Mouse (Mus musculus): ENCODE data around the gene Depp1. TPM values are rescaled to one million over a fixed set of nuclear protein-coding genes. Genes with fewer than 3 reads are reported as not detected.
"Not testable (repeated sequence)": the region's sequence is repeated elsewhere in the genome, so short reads cannot be mapped to it uniquely, and the experiment has no call there.

The Depp1 gene
- total RNA-seq (2021) = 1 to 10 TPM; 2.4 to 3.0 TPM
- long read RNA-seq, partial matches to known transcripts = 0 of 3 reads
- long read RNA-seq, other reads (novel, unspliced or antisense) = 0 of 3 reads

- DNase-seq (ENCODE audit: low spot score in 2 of 2) = no peak
Observed at GRCm38 (mm10) chr6:116650406-116650805, at the start of gene Depp1. TSS of gene Depp1 (plus strand) at chr6:116650609.

- DNase-seq (ENCODE audit: low spot score in 2 of 2) = not testable (repeated sequence)
Observed at GRCm38 (mm10) chr6:116600969-116601368, 49.4 kb upstream of the Depp1 start.

GRCm38 (mm10) chr6:116607230-116607629 lies 43.2 kb upstream of the Depp1 start:
- DNase-seq (ENCODE audit: low spot score in 2 of 2) = no peak

GRCm38 (mm10) chr6:116615719-116616118 lies 34.7 kb upstream of the Depp1 start:
- DNase-seq (ENCODE audit: low spot score in 2 of 2) = no peak

GRCm38 (mm10) chr6:116618073-116618472 lies 32.3 kb upstream of the Depp1 start:
- DNase-seq (ENCODE audit: low spot score in 2 of 2) = no peak

GRCm38 (mm10) chr6:116621318-116622023 lies 28.9 kb upstream of the Depp1 start:
- DNase-seq (ENCODE audit: low spot score in 2 of 2) = no peak

GRCm38 (mm10) chr6:116626417-116626816 lies 24.0 kb upstream of the Depp1 start:
- not testable (repeated sequence) for DNase-seq (ENCODE audit: low spot score in 2 of 2)

- DNase-seq (ENCODE audit: low spot score in 2 of 2) = no peak
Observed at GRCm38 (mm10) chr6:116628095-116628494, 22.3 kb upstream of the Depp1 start.

GRCm38 (mm10) chr6:116628539-116629171 lies 21.8 kb upstream of the Depp1 start, which contains the start of gene Zfp422:
TSS of gene Zfp422 (minus strand) at chr6:116628999.
- DNase-seq (ENCODE audit: low spot score in 2 of 2) = peak; percentile 44 to 54

GRCm38 (mm10) chr6:116629766-116630165 lies 20.6 kb upstream of the Depp1 start:
- DNase-seq (ENCODE audit: low spot score in 2 of 2) = no peak

- DNase-seq (ENCODE audit: low spot score in 2 of 2) = peak; percentile 31 to 76
Observed at GRCm38 (mm10) chr6:116632129-116632528, 18.3 kb upstream of the Depp1 start.

- DNase-seq (ENCODE audit: low spot score in 2 of 2) = no peak
Observed at GRCm38 (mm10) chr6:116633741-116634695, 16.4 kb upstream of the Depp1 start.

GRCm38 (mm10) chr6:116635251-116636180 lies 14.9 kb upstream of the Depp1 start:
- DNase-seq (ENCODE audit: low spot score in 2 of 2) = no peak

GRCm38 (mm10) chr6:116636581-116637235 lies 13.7 kb upstream of the Depp1 start:
- no peak for DNase-seq (ENCODE audit: low spot score in 2 of 2)

GRCm38 (mm10) chr6:116637496-116637895 lies 12.9 kb upstream of the Depp1 start:
- no peak for DNase-seq (ENCODE audit: low spot score in 2 of 2)

- DNase-seq (ENCODE audit: low spot score in 2 of 2) = no peak
Observed at GRCm38 (mm10) chr6:116638871-116639270, 11.5 kb upstream of the Depp1 start.

GRCm38 (mm10) chr6:116639663-116640062 lies 10.7 kb upstream of the Depp1 start:
- no peak for DNase-seq (ENCODE audit: low spot score in 2 of 2)

GRCm38 (mm10) chr6:116642942-116643341 lies 7.5 kb upstream of the Depp1 start:
- no peak for DNase-seq (ENCODE audit: low spot score in 2 of 2)

GRCm38 (mm10) chr6:116643881-116644280 lies 6.5 kb upstream of the Depp1 start:
- DNase-seq (ENCODE audit: low spot score in 2 of 2) = no peak

GRCm38 (mm10) chr6:116644335-116644734 lies 6.1 kb upstream of the Depp1 start:
- DNase-seq (ENCODE audit: low spot score in 2 of 2) = no peak

Data from layer of hippocampus, adult 18-20 months (tissue).